Mouse (Mus musculus): ENCODE measurements around the gene Tbl1xr1. TPM values are rescaled to one million over a fixed set of nuclear protein-coding genes. Genes with fewer than 3 reads are reported as not detected.

Gene Tbl1xr1
- total and polyA plus RNA-seq, 2 experiments from 2014 or later: 12.8 to 33.1 TPM

DNA sequence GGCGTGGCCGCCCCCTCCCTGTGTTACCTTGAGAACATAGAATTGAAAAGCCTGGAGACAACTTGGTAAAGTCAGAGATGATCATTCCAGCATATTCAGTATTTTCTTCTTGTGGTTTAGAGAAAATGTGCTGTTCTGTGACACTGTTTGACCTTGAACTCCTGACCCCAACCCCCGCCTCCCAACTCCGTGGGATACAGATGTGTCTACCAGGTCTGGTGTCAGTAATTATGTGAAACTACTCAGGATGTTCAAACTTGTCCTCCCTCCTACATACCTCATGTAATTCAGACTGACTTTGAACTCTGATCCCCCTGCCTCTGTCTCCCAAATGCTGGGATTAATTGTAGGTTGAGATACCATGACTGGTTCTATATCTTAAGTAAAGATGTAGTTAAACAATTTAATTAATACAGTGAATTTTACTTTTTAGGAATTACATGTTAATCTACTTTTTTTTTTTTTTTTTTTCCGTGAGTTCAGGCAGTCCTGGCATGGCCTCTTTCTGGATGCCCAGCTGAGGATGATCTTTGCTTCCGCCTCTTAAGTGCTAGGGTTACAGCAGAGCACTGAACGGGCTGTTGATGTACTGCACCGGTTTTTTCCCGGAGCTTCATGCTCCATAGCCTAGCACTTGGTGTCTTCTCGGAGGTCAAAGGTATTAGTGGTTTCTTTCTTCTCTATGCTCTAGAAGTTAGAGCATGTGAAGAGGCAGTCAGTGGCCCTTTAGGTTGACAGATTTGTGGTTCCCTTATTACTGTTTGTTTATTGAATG lies 8.0 kb downstream of the Tbl1xr1 start:
- no peaks in the 10 kb centered on the region for H3K27me3 ChIP-seq (ENCODE audit: insufficient read depth, low read length)
- DNase-seq (ENCODE audit: low spot score) (no peak), ATAC-seq (no peak)
- 91% methylated on average over 10 of the region's 10 CpGs for WGBS
- no peaks in the 10 kb centered on the region for H3K4me1 ChIP-seq (ENCODE audit: insufficient read depth, low read length)
- no peaks in the 10 kb centered on the region for H3K9me3 ChIP-seq (ENCODE audit: low read length)
- H3K36me3 ChIP-seq (ENCODE audit: insufficient read depth, low read length): no peaks in the 10 kb centered on the region
- H3K9ac ChIP-seq (replicated peaks; ENCODE audit: low read length): no peak overlapping the region
- H3K4me3 ChIP-seq (ENCODE audit: low read length): no peak overlapping the region
- no peak overlapping the region for H3K4me2 ChIP-seq (ENCODE audit: low read depth, low read length)
- H3K27ac ChIP-seq: no peak overlapping the region
- TF ChIP-seq CTCF (IDR thresholded peaks at IDR 0.05; ENCODE audit: low read depth): no peak

DNA sequence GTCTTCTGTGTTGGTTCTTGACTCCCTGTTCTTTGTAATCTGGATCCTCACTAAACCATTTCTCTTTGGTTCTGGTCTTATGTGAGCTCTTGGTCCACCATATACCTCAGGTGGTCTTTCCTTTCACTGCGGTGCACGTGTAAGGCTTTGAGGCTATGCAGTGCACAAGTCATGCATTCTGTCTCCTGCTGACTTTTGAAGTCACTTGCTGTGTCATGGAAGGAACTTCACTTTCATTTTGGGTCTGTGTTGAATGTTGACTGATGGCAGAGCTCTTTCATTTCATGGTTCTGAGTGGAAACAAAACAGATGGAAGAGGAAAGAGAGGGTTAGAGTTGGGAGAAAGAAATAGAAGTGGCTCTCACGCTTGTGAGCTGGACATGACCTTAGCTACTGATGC lies 13.4 kb downstream of the Tbl1xr1 start:
- H3K4me1 ChIP-seq (ENCODE audit: insufficient read depth, low read length): no peaks in the 10 kb centered on the region
- H3K9ac ChIP-seq (replicated peaks; ENCODE audit: low read length): no peak overlapping the region
- DNase-seq (ENCODE audit: low spot score) (no peak), ATAC-seq (no peak)
- H3K27ac ChIP-seq: no peak overlapping the region
- no peak for TF ChIP-seq CTCF (IDR thresholded peaks at IDR 0.05; ENCODE audit: low read depth)
- no peaks in the 10 kb centered on the region for H3K36me3 ChIP-seq (ENCODE audit: insufficient read depth, low read length)
- no peak overlapping the region for H3K4me3 ChIP-seq (ENCODE audit: low read length)
- no peaks in the 10 kb centered on the region for H3K27me3 ChIP-seq (ENCODE audit: insufficient read depth, low read length)
- 72% methylated on average over 3 of the region's 3 CpGs for WGBS
- H3K4me2 ChIP-seq (ENCODE audit: low read depth, low read length): no peak overlapping the region
- H3K9me3 ChIP-seq (ENCODE audit: low read length): no peaks in the 10 kb centered on the region

DNA sequence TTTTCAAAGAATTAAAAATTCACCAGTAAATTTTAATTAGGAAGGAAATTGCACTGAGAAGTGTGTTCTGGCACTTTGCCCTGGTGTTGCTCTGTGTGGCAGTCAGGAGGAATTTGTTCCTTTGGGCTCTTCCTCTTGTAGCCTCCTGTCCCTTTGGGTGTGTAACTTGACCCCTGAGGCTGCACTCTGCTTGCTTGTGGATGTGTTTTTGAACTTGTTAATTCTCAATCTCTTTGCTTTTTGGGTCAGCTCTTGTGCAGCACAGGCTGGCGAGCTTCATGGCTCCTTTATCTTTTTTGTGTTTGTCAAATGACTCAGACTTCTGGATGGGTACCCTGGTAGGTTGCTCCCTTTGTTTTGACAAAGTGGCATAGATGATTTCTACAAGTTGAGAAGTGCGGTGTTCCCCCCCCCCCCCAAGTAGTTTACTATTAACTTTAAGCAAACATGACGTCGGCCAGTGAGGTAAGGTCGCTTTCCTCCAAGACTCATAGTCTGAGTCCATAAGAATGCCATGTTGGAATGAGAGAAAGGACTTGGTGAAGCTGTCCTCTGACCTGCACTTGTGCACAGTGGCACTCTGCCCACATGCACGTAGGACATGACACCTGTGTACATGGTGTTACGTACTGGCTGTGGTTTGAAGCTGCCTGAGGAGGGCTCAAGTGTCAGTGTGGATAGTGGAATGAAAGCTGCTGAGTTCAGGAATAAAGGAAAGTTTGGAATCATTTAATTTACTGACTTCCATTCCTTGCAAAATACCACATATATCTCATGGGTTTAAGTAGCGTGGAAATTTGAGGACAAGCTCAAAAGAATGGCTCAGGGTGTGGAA lies 14.2 kb downstream of the Tbl1xr1 start:
- Histone ChIP-seq H3K4me3 (ENCODE audit: low read length) (no peak overlapping the region), H3K9ac (replicated peaks; ENCODE audit: low read length) (no peak overlapping the region), H3K4me2 (ENCODE audit: low read depth, low read length) (no peak overlapping the region), H3K27ac (0 out of 2 replicates have a peak overlapping the region, but pooled peaks have one; percentile 11), H3K4me1 (ENCODE audit: insufficient read depth, low read length) (no peaks in the 10 kb centered on the region), H3K9me3 (ENCODE audit: low read length) (no peaks in the 10 kb centered on the region), H3K27me3 (ENCODE audit: insufficient read depth, low read length) (no peaks in the 10 kb centered on the region), H3K36me3 (ENCODE audit: insufficient read depth, low read length) (no peaks in the 10 kb centered on the region)
- WGBS: 74% methylated on average over 8 of the region's 8 CpGs
- ATAC-seq: no peak
- DNase-seq (ENCODE audit: low spot score): no peak
- TF ChIP-seq CTCF (IDR thresholded peaks at IDR 0.05; ENCODE audit: low read depth): no peak

DNA sequence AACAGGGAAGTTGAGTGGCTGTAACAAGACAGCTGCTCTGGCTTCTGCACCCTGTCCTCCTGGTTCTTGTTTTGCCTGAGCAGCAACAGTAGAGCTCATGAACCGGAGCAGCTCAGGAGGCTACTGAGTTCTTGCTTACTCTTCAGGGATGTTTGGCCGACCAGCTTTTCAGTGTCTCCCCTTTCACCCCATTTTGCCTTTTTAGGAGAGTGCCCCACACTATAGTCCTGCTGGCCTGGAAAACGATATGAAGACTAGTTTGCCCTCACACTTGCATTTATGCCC lies 14.8 kb downstream of the Tbl1xr1 start:
- TF ChIP-seq CTCF (IDR thresholded peaks at IDR 0.05; ENCODE audit: low read depth): no peak
- H3K9me3 ChIP-seq (ENCODE audit: low read length): no peaks in the 10 kb centered on the region
- ATAC-seq (no peak), DNase-seq (ENCODE audit: low spot score) (no peak)
- no peaks in the 10 kb centered on the region for H3K4me1 ChIP-seq (ENCODE audit: insufficient read depth, low read length)
- H3K4me2 ChIP-seq (ENCODE audit: low read depth, low read length): no peak overlapping the region
- 0 out of 2 replicates have a peak overlapping the region, but pooled peaks have one; percentile 11 for H3K27ac ChIP-seq
- no peaks in the 10 kb centered on the region for H3K36me3 ChIP-seq (ENCODE audit: insufficient read depth, low read length)
- H3K4me3 ChIP-seq (ENCODE audit: low read length): no peak overlapping the region
- no peaks in the 10 kb centered on the region for H3K27me3 ChIP-seq (ENCODE audit: insufficient read depth, low read length)
- 75% methylated on average over 3 of the region's 3 CpGs for WGBS
- no peak overlapping the region for H3K9ac ChIP-seq (replicated peaks; ENCODE audit: low read length)

DNA sequence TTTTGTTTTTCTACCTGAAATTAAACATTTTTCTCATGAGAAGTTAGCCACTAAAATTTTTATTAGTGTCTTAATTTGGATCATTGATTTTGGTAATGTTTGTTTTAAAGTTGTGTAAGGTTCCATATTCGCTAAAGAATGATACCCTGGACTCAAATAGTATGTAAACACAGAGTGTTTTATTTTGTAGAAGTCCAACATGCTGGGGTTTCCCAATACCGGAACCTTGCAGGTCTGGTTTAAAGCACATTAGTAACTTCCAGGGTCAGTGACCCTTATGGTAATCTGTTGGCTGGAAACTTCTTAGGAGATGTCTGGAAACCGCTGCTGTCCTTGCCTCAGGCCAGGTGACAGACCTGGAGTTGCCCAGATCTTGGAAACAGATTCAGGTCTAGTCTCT lies 15.2 kb downstream of the Tbl1xr1 start:
- no peak for DNase-seq (ENCODE audit: low spot score)
- H3K9me3 ChIP-seq (ENCODE audit: low read length): no peaks in the 10 kb centered on the region
- no peak overlapping the region for H3K27ac ChIP-seq
- no peaks in the 10 kb centered on the region for H3K36me3 ChIP-seq (ENCODE audit: insufficient read depth, low read length)
- 93% methylated on average over 3 of the region's 3 CpGs for WGBS
- no peak overlapping the region for H3K4me2 ChIP-seq (ENCODE audit: low read depth, low read length)
- H3K4me1 ChIP-seq (ENCODE audit: insufficient read depth, low read length): no peaks in the 10 kb centered on the region
- no peak for ATAC-seq
- no peaks in the 10 kb centered on the region for H3K27me3 ChIP-seq (ENCODE audit: insufficient read depth, low read length)
- no peak for TF ChIP-seq CTCF (IDR thresholded peaks at IDR 0.05; ENCODE audit: low read depth)
- H3K4me3 ChIP-seq (ENCODE audit: low read length): no peak overlapping the region
- H3K9ac ChIP-seq (replicated peaks; ENCODE audit: low read length): no peak overlapping the region

DNA sequence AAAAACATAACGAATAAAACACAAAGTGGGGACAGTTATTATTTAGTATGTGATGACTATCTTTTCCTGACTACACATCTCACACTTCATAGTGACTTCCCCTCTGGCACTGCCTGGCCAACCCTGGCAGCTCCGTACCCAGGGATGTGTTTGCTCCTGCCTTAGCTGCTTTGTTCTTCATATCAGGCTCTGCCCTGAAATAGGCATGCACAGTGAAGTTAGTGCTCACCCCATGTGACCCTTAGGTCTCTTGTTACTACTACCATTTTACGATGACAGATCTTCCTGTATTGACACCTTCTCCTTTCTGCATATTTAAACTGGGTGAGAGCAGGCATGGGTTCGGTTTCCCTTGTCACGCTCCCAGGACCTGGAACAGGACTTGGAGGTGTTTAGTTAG lies 16.3 kb downstream of the Tbl1xr1 start:
- Histone ChIP-seq H3K27me3 (ENCODE audit: insufficient read depth, low read length) (no peaks in the 10 kb centered on the region), H3K4me2 (ENCODE audit: low read depth, low read length) (no peak overlapping the region), H3K27ac (no peak overlapping the region), H3K4me3 (ENCODE audit: low read length) (no peak overlapping the region), H3K4me1 (ENCODE audit: insufficient read depth, low read length) (no peaks in the 10 kb centered on the region), H3K9me3 (ENCODE audit: low read length) (no peaks in the 10 kb centered on the region), H3K36me3 (ENCODE audit: insufficient read depth, low read length) (no peaks in the 10 kb centered on the region), H3K9ac (replicated peaks; ENCODE audit: low read length) (no peak overlapping the region)
- ATAC-seq (no peak), DNase-seq (ENCODE audit: low spot score) (no peak)
- 93% methylated on average over 5 of the region's 5 CpGs for WGBS
- TF ChIP-seq CTCF (IDR thresholded peaks at IDR 0.05; ENCODE audit: low read depth): no peak

Measured in hindbrain, postnatal 0 days (tissue).